Mouse (Mus musculus) T-helper 2 cell (primary cell): ENCODE data around the gene Myg1.

Source experiments
- in situ Hi-C: fragments of 300-600 bp; cut with MboI, MseI; formaldehyde crosslinking; loops from one replicate; pipeline ENCODE4 v1.15.1; 2025; ENCODE audit warnings: high pct_unique_total_duplicates

Gene Myg1

DNA sequence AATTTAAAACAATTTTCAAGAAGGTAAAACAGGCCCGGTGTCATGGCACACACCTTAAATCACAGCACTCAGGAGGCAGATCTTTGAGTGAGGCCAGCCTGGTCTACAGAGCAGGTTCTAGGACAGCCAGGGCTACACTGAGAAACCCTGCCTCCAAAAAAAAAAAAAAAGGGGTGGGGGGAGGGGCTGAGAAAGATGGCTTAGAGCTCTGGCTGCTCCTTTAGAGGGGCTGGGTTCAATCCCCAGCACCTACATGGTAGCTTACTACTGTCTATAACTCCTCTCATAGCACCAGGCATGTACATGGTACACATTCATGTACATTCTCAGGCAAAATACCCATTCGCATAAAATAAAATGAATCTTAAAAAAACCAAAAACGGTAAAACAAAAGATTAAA, 13.0 kb downstream of the Myg1 start:
- in situ Hi-C loops, result loop anchor here (5.0 kb wide), 1 partner anchor 33 kb away; no protein-coding TSS in a partner anchor

DNA sequence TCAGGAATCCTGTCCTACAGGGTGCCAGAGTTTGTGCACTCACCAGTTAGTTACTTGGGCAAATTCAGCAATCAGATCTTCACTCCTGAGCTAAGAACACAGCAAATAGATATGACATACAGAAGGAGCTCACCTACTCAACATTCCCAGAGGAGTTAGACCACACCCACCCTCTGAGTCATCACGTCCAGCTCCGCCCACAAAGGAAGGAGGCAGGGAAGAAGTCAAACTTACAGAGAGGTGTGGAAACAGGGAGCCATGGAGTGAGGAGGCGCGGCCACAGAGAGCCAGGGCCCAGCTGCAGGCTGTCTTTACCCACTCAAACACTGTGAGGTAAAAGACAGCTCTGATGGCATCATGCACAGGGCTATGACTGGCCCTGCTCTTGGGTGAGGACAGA, 14.9 kb downstream of the Myg1 start:
- in situ Hi-C loops, result no loop called here

DNA sequence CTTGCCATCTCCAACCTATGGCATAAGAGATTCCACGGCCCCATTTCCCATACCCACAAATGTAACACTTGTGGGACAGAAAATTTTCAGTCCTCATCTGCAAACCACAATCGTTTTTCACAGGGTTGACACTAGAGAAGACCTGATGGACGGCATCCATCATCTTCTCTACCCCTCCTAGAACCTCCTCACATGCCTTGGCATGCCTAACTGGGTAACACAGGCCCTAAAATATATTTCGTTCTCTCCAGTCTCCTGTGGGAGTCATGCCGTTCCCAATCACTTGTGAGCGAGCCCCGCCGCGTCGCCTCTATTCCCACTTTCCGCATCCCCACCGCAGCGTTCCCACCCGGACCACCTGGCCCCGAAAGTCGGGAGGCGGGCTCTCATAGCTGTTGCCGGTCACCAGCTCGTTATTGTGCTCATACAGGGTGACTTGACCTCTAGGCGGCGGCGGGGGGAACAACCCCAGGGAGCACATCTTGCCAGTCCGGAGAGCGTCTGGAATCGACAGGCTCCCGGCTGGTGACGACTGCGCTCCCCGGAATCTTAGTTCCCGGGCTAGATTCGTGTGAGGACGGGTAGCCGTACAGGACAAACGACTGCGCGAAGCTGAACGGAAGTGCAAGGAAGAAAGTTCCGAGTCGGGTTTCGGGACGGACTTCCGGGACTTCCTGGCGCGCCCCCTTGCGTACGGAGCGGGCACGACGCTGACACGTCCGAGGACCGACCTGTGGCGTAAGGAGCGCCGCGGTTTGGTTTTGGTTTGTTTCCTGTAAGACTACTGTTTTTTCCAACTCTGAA, 18.8 kb downstream of the Myg1 start, which contains the start of gene Aaas:
Aaas (minus strand) TSS at position 634 of the 804 bp plus-strand sequence.
- in situ Hi-C loops, result no loop called here

DNA sequence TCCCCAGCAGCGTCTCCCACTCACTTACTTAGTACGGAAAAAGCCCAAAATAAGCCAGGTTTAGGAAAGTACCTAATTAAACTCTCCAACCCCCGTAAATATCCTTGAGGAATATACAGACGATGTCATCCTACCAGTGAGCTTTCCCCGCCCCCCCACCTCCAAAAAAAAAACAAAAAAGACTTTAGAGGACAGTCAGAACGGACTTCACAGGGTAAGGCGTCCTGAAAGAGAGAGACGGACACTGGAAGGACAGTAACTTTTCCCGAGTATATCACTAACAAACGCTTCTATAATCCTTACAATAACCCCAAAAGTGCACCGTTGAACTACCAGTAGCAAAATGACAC, 19.4 kb downstream of the Myg1 start:
- in situ Hi-C loops, result no loop called here

DNA sequence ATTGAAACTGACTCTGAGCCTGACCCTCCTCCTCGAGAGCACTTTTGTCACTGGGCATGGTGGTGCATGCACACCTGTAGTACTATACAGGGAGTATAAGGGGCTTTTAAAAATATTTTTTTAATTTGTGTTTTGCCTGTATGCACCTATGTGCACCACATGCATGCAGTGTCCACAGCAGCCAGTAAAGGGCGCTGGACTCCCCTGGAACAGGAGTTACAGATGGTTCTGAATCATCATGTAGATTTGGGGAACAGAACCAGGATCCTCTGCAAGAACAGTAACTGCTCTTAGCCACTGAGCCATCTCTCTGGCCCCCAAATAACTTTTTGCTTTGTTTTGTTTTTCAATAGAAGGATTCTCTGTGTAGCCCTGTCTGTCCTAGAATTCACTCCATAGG, 20.7 kb downstream of the Myg1 start:
- in situ Hi-C loops, result no loop called here

DNA sequence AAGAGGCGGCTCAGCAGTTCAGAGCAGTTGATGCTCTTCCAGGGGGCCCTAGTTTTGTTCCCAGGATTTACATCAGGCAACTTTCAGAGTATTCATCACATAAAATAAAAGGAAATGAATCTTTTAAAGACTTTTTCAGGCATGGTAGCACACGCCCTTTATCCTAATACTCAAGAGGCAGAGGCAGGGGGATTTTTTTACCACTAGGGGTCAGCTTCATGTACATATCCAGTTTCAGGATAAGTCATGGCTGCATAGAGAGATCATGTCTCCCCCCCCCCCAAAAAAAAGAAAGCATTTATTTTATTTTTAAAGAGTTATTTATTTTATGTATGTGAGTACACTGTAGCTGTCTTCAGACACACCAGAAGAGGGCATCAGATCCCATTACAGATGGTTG, 22.5 kb downstream of the Myg1 start:
- in situ Hi-C loops, result no loop called here

DNA sequence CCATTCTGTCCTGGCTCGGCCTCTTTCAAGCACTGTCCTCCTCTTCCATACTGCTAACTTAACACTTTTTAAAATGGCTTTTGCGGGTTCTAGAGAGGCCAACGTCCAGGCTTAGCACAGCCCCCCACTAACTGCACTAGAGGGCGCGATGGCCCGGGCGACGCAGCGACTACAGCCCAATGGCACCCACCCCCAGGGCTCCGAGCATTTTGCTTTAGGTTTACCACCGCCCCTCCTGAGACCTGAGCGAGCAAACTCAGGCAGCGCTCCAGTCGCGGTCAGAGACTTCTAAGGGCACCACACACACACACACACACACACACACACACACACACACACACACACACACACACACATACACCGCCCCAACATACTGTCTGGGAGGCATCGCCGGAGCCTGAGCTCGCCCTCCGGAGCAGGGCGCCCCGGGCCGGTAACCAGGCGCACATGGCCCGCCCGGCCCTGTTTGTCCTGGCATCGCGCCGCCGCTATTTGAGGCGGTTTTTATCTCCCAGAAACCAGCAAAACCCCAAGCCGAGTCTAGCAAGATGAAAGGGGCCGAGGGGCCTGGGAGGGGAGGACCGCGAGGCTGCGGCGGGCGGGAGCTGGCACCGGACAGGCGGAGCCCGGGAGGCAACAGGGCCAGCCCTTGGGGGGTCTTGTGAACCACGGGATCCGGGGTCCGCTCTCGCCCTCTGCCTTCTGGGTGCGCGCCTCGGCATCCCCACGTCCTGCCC, 23.8 kb downstream of the Myg1 start:
- in situ Hi-C loops, result no loop called here

DNA sequence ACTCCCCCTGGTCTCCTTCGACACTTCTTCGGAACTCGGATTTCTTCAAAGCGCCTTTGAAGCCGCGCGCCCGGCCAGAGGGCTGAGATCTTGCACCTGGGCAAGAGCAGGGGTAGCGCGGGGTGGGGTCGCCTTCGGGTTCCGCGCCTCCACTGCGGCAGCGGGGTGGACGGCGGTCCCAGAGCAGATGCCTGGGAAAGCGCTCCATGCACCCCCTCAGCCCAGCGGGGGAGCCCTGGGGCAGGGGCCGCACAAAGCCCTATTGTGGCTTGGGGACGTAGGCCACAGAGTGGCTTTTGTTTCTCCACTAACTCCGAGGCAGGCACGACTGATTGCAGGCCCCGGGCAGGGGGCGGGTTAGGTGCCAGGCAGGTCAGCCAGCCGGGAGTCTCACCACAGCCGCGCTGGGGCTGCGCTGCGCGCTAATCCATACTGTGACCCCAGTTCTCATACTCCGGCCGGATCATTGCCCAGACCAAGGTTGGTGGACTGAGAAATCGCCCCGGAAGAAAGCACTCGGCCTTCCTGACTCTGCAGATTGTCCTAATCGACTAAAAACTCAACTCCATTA, 24.4 kb downstream of the Myg1 start:
- in situ Hi-C loops, result no loop called here

DNA sequence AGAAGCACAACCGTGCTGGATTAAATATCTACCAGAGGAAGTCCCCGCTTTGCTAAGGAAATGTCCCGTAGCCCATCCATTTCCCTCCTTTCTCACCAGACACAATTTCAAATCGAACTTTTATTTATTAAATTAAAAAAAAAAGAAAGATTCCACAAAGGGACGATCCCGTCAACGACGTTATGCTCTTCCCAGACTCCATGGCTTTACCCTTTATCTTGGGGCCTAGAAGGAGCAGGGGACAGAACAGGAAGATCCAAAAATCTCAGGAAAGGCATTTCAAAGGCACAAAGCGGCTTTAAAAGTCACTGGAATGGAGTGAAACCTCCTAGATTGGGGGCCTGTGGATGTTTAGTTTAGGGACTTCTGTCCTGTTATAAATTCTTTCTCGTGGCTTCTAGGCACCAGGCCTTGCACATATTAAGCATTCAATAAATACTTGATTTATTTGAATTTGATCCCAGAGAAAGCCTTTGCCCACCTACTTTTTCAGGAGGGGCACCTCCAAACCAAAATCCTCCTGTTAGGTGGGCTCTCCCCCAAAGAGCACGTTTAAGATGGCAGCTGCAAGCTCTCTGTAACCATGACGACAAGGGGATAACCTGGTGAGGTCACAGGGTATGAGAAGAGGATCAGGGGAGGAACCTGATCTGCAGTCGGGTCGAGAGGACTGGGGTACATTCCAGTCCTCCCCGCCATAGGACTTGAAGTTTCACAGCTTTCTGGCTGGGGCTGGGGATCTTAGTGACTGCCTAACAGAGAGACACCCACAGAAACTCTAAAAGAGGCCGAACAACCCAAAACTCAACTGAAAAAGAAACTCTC, 25.2 kb downstream of the Myg1 start:
- in situ Hi-C loops, result no loop called here

DNA sequence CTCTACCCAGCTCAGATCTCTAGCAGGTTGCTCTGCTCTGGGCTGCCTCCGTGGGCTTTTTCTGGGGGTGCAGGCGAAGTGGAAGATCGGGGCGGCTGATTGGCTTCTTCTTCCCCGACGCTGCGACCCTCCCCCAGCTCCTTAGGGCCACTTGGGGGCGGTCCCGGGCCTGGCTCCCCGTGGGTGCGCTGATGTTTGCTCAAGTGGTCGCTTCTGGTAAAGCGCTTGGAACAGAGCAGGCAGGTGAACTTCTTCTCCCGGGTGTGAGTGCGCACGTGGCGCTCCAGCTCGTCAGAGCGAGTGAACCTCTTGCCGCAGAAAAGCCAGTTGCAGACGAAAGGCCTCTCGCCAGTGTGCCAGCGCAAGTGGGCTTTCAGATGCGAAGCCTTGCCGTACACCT, 26.6 kb downstream of the Myg1 start:
- in situ Hi-C loops, result no loop called here

DNA sequence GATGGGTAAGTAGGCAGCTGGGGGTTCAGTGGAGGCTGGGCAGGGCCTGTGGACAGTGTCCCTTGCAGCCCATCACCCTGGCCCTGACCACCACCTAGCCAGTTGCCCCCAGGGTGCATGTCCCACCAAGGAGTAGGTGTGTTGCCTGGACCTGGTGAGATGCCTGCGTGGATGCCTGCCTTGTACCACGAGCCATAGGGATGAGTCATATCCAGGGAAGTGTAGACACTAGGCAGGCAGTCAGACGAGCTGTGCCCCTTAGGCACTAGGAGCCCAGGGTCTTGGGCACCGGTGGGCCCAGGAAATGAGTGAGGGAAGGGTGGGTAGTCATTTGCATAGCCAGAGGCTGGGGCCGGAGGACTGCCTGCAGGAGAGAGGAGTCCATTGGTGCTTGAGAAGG, 27.3 kb downstream of the Myg1 start:
- in situ Hi-C loops, result no loop called here

DNA sequence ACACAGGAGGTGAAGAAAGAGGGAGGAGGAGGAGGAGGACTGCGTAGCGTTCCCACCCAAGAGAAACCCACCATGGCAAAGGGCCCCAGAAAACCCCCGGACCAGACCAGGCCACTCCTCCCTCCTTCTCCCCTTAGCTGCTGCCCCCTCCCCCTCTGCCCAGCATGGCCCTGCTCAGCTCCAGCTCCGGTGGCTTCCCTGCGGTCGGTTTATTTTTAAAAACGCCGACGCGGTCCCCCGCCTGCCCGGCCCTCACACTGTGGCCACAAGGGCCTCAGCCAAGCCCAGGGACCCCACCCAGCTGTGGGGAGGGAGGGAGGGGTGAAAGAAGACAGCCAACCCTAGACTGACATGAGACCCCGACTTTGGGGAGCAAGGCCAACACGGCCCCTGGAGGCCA, 31.1 kb downstream of the Myg1 start:
- in situ Hi-C loops, result no loop called here

DNA sequence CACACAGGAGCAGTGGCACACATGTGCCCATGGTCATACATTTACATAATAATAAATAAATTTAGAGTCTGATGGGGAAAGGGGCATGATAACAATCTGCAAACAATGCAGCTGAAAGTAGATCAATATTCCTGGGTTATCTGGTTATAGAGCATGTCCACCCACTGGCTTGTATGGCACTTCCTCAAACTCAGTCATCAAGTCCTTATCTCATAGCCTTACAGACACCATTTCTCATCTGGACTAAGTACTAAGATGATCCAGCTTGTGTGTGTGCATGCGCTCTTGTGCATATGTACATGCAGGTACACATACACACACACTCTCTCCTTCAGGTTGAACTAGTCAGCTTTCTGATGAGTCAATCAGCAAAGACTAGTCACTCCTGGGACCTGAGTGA, 33.2 kb downstream of the Myg1 start:
- in situ Hi-C loops, result no loop called here

DNA sequence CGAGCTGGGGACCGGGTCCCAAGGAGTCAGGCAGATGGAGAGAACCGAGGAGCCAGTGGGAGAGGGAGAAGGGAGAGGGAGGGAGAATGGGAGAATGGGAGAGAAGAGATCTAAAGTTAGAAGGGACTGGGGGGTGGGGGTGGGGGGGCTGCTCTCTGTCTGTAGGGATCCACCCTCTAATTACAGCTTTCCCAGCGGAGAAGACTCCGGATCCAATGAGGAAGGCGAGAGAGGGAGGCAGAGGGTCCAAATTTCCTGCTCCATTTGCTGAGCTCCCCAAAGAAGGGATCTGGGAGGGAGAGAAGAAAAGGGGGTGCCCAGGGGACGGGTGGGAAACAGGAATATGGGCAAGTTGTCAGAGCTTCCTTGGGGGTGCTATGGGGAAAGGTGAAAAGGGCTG, 34.7 kb downstream of the Myg1 start:
- in situ Hi-C loops, result no loop called here

DNA sequence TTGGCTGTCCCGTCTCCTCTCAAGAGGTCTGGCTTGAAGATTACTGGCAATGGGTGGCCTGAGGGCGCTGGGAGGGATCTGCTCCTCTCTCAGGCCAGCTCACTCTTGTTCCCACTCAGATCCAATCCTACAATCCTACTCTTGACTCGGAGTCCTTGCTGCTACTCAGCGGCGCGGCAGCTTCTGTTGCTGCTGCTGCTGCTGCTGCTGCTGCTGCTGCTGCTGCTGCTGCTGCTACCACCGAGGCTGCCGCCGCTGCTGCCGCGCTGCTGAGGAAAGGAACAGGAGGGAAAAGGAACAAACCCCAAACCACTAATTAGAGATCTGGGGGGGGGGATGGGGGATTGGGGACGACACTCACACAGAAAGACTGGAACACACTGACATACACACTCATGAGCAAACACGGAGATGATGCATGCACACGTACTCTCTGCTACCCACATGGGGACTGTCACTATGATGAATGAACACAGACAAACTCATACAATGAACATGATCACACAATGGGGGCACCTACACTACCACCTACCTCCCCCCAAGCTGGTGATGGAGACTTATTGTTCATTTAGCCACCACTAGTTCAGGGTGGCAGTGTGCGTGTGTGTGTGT, 35.3 kb downstream of the Myg1 start, which contains the start of gene Sp7:
Sp7 (minus strand) TSS at position 450 of the 612 bp plus-strand sequence.
- in situ Hi-C loops, result no loop called here

DNA sequence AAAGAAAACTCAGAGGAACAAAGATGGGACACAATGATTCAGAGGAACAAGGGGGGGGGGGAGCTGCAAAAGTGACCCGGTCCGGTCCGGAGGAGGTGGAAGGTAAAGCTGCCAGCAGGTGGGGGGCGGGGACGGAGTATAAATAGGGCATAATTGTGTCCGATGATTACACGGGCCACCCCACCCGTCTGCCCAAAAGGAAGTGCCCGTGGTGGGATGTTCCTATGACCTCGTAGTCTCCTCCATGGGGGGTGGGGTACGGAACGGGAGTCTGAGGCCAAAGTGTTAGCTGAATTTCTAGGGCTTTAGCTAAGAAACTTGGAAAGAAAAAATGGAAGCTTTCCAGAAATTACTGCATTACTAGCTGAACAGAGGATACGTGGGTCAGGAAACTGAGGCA, 38.5 kb downstream of the Myg1 start:
- in situ Hi-C loops, result no loop called here

DNA sequence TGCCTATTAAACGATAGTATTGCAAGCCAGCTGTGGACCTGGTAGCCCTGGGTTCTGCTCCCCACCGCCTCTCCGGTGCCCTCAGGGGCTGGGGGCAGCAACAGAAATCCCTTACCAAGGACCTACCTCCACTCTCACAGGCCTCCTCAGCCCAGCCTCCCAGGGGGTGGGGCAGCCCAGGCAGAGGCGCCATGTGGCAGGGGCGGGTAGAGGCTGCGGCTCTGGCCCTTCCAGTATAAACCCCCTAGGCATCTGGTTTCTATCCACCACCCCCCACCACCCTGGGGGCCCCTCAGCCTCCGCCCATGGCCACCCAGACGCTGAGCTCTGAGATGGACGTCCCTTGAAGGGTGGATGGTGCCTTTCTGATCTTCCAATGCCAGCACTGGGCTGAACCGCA, 39.2 kb downstream of the Myg1 start:
- in situ Hi-C loops, result no loop called here

DNA sequence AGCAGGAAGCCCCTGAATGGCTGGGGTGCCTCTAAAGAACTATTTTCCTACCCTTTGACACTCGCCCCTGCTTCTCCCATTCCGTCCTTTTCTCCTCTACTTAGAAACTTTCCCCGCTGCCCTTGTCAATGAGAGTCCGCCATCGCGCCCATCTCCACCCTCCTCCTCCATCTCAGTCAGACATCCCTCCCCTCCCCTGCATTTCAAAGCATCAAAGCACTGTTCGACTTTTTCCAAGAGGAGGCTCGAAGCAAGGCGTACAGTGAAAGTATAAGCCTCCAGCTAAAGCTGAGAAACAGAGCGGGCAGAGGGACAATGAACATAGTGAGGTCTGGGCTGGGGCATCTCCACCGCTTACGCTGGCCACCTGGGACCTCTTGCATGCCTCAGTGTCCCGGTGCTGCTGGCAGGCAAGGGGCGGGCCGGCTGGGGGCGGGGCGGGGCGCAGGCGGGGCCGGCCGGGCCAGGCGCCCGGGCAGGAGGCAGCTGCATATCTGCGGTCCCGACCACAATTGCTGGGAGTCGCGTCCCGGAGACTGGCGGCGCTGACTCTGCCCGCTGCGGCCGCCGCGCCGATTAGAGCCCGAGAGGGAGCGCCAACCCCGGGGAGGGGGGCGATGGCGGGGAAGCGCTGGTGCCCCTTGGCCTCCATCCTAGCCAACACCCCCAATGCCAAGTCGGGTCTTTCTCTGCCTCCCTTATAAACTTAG, 45.1 kb downstream of the Myg1 start:
- in situ Hi-C loops, result loop anchor here (5.0 kb wide), 1 partner anchor 34 kb away; no protein-coding TSS in a partner anchor

DNA sequence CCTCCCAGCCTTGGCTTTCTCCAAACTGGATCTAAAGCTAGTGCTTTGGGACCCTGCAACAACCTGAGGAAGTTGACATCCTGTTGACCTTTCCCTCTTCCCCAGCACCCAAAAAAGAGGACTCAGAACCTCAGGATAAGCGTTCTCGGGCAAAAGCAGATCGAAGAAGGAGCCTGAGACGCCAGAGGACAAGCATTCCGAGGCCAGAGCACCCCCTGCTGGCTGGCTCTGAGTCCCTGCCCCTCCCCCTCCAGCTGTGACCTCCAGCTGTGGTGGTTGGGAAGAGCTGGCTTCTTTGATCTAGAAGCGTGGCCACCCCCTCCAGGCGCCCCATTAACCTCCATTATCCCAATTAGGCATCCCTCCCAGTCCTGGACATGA, 45.6 kb downstream of the Myg1 start:
- in situ Hi-C loops, result loop anchor here (5.0 kb wide), 1 partner anchor 35 kb away; no protein-coding TSS in a partner anchor

DNA sequence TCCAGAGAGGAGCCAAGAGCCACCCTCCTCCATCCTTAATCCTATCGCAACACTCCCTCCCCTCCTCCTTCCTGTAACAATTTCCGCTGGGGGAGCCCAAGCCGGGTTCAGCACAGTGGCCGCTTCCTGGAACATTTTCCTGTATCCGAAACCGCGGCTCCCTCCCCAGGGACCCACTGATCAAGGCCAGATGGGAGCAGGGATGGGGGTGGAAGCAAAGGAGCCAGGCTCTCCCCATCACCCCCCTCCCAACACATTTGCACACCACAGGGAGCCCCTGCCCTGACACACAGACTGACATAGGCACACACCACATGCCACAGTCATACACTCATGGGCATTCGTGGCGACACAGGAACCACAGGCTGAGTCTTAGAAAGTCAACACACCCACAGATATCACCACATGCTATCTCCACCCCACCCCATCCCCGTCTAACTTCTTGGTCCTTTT, 46.3 kb downstream of the Myg1 start:
- in situ Hi-C loops, result loop anchor here (5.0 kb wide), 1 partner anchor 36 kb away; no protein-coding TSS in a partner anchor

DNA sequence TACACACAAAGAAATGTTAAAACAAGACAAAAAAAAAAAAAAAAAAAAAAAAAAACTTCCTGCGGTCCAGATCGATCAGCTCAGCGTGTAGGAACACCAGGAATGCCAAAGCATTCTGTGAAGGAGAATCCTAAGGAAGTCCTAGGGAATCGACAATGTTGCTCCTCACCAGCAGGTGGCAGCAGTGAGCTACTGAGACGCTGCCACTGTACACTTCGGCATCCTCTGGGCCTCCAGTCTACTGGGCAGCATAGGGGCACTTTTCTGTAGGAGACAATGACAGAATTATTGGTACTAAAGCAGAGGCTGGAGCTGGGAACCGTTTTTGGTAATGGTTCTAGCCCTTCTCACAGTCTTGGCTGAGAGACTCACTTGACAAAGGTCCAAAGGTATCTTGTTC, 50.1 kb downstream of the Myg1 start:
- in situ Hi-C loops, result no loop called here
